Mouse (Mus musculus): ENCODE results near the gene Trim38. TPM values are rescaled to one million over a fixed set of nuclear protein-coding genes. Genes with fewer than 3 reads are reported as not detected.

The Trim38 gene
- total and polyA plus RNA-seq, 3 experiments: 0.11 TPM; not detected in 2

DNA sequence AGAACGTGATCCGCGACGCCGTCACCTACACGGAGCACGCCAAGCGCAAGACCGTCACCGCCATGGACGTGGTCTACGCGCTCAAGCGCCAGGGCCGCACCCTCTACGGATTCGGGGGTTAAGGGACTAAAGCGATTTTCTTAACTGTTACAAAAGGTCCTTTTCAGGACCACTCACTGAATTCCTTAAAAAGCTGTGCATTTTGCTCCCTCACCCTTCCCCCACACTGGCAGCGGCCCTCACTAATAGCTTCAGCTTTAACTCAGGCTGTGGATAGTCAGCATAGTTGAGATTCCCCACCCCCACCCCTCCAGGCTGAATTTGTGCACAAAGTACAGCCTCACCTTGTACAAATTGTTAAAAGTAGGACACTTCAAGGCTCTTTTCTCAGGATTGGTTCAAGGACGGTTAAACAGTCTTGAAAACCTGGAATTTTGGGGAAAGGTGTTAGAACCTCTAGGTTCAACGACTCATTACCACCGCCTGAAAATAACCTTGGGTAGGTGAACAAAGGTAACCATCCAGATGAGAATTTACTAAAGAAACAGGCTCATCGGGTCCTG is 12.4 kb upstream of the Trim38 start:
- no peaks in the 10 kb centered on the region for H3K79me2 ChIP-seq (replicated peaks; ENCODE audit: control insufficient read depth, extremely low read depth, insufficient read depth, poor library complexity, severe bottlenecking)
- peaks cover 3 to 44% of the 10 kb centered on the region in 2 experiments; a peak in 3 of 4 replicates for H3K4me1 ChIP-seq (ENCODE audit: control insufficient read depth in 1 of 2, insufficient read depth in 2 of 2)
- peak overlapping the region; percentile 90 for H3K9ac ChIP-seq (ENCODE audit: insufficient read depth, low read depth)
- H3K4me3 ChIP-seq (replicated peaks in 1 of 3; ENCODE audit: low read depth in 2 of 3, low read length in 2 of 3, poor library complexity in 1 of 3): peak overlapping the region; percentile 1 to 51 (median 35)
- H3K36me3 ChIP-seq (replicated peaks in 1 of 2; ENCODE audit: control insufficient read depth in 1 of 2, insufficient read depth in 1 of 2, low read length in 1 of 2): no peaks in the 10 kb centered on the region
- H3K9me3 ChIP-seq (replicated peaks; ENCODE audit: low read length): no peaks in the 10 kb centered on the region
- peak overlapping the region; percentile 98 for H3K4me2 ChIP-seq (ENCODE audit: insufficient read depth, low read depth, poor library complexity, severe bottlenecking)
- no peak for DNase-seq (ENCODE audit: extremely low read depth)
- in situ Hi-C loops (cut with MboI; ENCODE audit: low pct_ligation_motif_present, low pct_unique_long_range_greater_than_20kb, low sequenced_read_pairs): loop anchor here (25.0 kb wide), 1 partner anchor 1720 kb away; the partner anchor contains the start of genes Hist1h2ag, Hist1h2ah, Hist1h2bj and Hist1h2bk
- peak overlapping the region; percentile 86 for H3K27ac ChIP-seq (ENCODE audit: insufficient read depth, low read depth)
- dilution Hi-C loops (cut with MboI; ENCODE audit: extremely low pct_ligation_motif_present, extremely low pct_unique_long_range_greater_than_20kb, low sequenced_read_pairs): no loop called here
- no peaks in the 10 kb centered on the region for H3K27me3 ChIP-seq (replicated peaks)
- TF ChIP-seq UBTF (IDR thresholded peaks at IDR 0.05; ENCODE audit: low read depth, low read length) (peak; percentile 93), POLR2A (IDR thresholded peaks at IDR 0.05; ENCODE audit: low read depth, low read length) (peak; percentile 98), BHLHE40 (IDR thresholded peaks at IDR 0.05; ENCODE audit: low read depth, low read length) (peak; percentile 37; the same call in 1 of the 2 replicates), TCF12 (IDR thresholded peaks at IDR 0.05; ENCODE audit: low read depth, low read length) (peak; percentile 24; the same call in 1 of the 2 replicates), CHD2 (IDR thresholded peaks at IDR 0.05; ENCODE audit: low read length) (peak; percentile 89), KAT2A (IDR thresholded peaks at IDR 0.05; ENCODE audit: insufficient replicate concordance, low read length) (no peak), CHD1 (IDR thresholded peaks at IDR 0.05; ENCODE audit: low read depth, low read length) (peak; percentile 92; the same call in 1 of the 2 replicates), TBP (conservative IDR thresholded peaks at IDR 0.05; ENCODE audit: low read depth, low read length) (no peak), MXI1 (IDR thresholded peaks at IDR 0.05; ENCODE audit: low read depth, low read length) (no peak; the same call in 1 of the 2 replicates), MEF2A (IDR thresholded peaks at IDR 0.05; ENCODE audit: borderline replicate concordance, low read depth, low read length) (peak; percentile 11; the same call in 1 of the 2 replicates), NELFE (IDR thresholded peaks at IDR 0.05; ENCODE audit: low read depth, low read length) (peak; percentile 95), NRF1 (IDR thresholded peaks at IDR 0.05; ENCODE audit: low read depth, low read length) (0 out of 2 replicates have a peak, but pooled peaks have one; percentile 13), ETS1 (conservative IDR thresholded peaks at IDR 0.05; ENCODE audit: low read depth, low read length) (0 out of 2 replicates have a peak, but pooled peaks have one; percentile 19), RCOR1 (conservative IDR thresholded peaks at IDR 0.05; ENCODE audit: low read depth, low read length) (peak; percentile 43), SMC3 (IDR thresholded peaks at IDR 0.05; ENCODE audit: low read depth, low read length) (no peak), GABPA (IDR thresholded peaks at IDR 0.05; ENCODE audit: insufficient replicate concordance, low read depth, low read length) (no peak), SIN3A (IDR thresholded peaks at IDR 0.05; ENCODE audit: low read length) (peak; percentile 76; the same call in 1 of the 2 replicates), USF1 (IDR thresholded peaks at IDR 0.05; ENCODE audit: low read depth, low read length) (no peak), MAZ (IDR thresholded peaks at IDR 0.05; ENCODE audit: low read depth, low read length) (peak; percentile 54; the same call in 1 of the 2 replicates), MAX (IDR thresholded peaks at IDR 0.05; ENCODE audit: low read length) (no peak), ZNF384 (IDR thresholded peaks at IDR 0.05; ENCODE audit: low read depth, low read length) (no peak), ELF1 (IDR thresholded peaks at IDR 0.05; ENCODE audit: low read depth, low read length) (no peak), IRF4 (IDR thresholded peaks at IDR 0.05; ENCODE audit: low read depth, low read length) (peak; percentile 4; the same call in 1 of the 2 replicates), POLR2AphosphoS2 (IDR thresholded peaks at IDR 0.05; ENCODE audit: low read depth, low read length) (peak; percentile 100), ZMIZ1 (IDR thresholded peaks at IDR 0.05; ENCODE audit: low read depth, low read length) (peak; percentile 100)
